Mouse (Mus musculus) midbrain, embryonic 11.5 days (tissue): ENCODE data around the gene Popdc3. TPM values are rescaled to one million over a fixed set of nuclear protein-coding genes. Genes with fewer than 3 reads are reported as not detected.
A peak's percentile ranks its signal among the peaks of the same experiment; 100 is the strongest.
"Not testable (repeated sequence)": the region's sequence is repeated elsewhere in the genome, so short reads cannot be mapped to it uniquely, and the experiment has no call there.

Experiments used
- ATAC-seq: fragments of 200-750 bp; cut with Nextera tagmentation; 2 replicates; pipeline ENCODE4 v1.8.0; 2017; ENCODE audit warnings: moderate TSS enrichment, moderate library complexity; ENCODE audit not compliant: low FRiP score
- DNase-seq: peaks from one replicate; pipeline ENCODE4 v3.0.0; 2015; ENCODE audit warnings: low spot score; ENCODE audit errors: missing footprints
- H3K27ac ChIP-seq: fragments of 300-500 bp; sonication (generic); 2 replicates; pipeline ENCODE4 v1.5.1; 2014; ENCODE audit warnings: low read depth, low read length
- H3K27me3 ChIP-seq: fragments of 300-500 bp; sonication (generic); 2 replicates; pipeline ENCODE4 v1.6.1; 2014; ENCODE audit warnings: mild to moderate bottlenecking, low read length, moderate library complexity, mixed read lengths; ENCODE audit not compliant: control insufficient read depth, insufficient read depth
- H3K36me3 ChIP-seq: fragments of 300-500 bp; sonication (generic); 2 replicates; pipeline ENCODE4 v1.6.1; 2014; ENCODE audit warnings: mild to moderate bottlenecking, low read length, moderate library complexity, mixed read lengths; ENCODE audit not compliant: control insufficient read depth, insufficient read depth
- H3K4me1 ChIP-seq: fragments of 300-500 bp; sonication (generic); 2 replicates; pipeline ENCODE4 v1.6.1; 2014; ENCODE audit warnings: low read length; ENCODE audit not compliant: control insufficient read depth, insufficient read depth
- H3K4me2 ChIP-seq: fragments of 300-500 bp; sonication (generic); 2 replicates; pipeline ENCODE4 v1.6.1; 2014; ENCODE audit warnings: mild to moderate bottlenecking, moderate library complexity
- H3K4me3 ChIP-seq: fragments of 300-500 bp; sonication (generic); 2 replicates; pipeline ENCODE4 v1.5.1; 2014; ENCODE audit warnings: low read depth, low read length
- H3K9ac ChIP-seq: fragments of 300-500 bp; sonication (generic); 2 replicates; pipeline ENCODE4 v1.6.1; 2014; ENCODE audit warnings: low read length
- H3K9me3 ChIP-seq: fragments of 300-500 bp; sonication (generic); 2 replicates; pipeline ENCODE4 v1.6.1; 2016; ENCODE audit warnings: low read length; ENCODE audit not compliant: control insufficient read depth
- WGBS: fragments of 180-500 bp; shearing (Covaris S2); extraction: QIAGEN DNeasy Blood & Tissue Kit; methylation state at CpG from one replicate; pipeline ENCODE4 v1.1.7; 2014; 5-methylcytosine and 5-hydroxymethylcytosine counted together
- polyA plus RNA-seq: library from polyadenylated mRNA; unstranded; fragments of >200 nt; fragmentation: Nextera tagmentation; extraction: Ambion mirVana; gene quantifications from 2 replicates; pipeline ENCODE4 v1.2.1, GENCODE M21; 2014

Gene Popdc3
- 0.19 and 0.22 TPM in 2 replicates for polyA plus RNA-seq

GRCm38 (mm10) chr10:45177798-45178197, at the start of gene Popdc3:
Popdc3 (plus strand) TSS chr10:45178098.
- 100% methylated on average over 1 of the region's 5 CpGs for WGBS

DNA sequence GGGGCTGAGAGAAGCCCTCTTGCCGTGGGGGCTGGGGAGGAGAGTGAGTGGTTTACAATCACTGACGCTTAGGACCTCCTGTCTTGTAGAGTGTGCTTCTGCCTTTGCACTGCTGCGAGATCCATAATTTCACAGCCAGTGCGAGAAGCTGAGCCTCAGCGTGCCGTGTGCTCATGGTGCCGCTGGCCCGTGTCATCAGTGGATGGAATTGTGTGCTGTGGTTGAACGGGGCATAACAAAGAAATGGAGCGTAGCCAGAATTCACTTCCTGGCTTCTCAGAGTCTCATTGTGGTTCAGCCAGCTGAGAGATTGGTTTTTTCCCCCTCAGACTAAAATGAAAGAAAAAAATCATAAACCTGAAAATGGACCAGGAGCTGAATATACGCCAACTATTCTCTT, 48.8 kb upstream of the Popdc3 start:
- no peak overlapping the region for H3K9ac ChIP-seq
- no peak overlapping the region for H3K4me2 ChIP-seq
- H3K36me3 ChIP-seq: no peaks in the 10 kb centered on the region; the same call in 1 of the 2 replicates
- no peaks in the 10 kb centered on the region for H3K9me3 ChIP-seq
- H3K4me1 ChIP-seq: no peaks in the 10 kb centered on the region
- no peak for DNase-seq
- WGBS: 82% methylated on average over 11 of the region's 11 CpGs
- 0 out of 2 replicates have a peak overlapping the region, but pooled peaks have one; percentile 30 for H3K27ac ChIP-seq
- H3K4me3 ChIP-seq: no peak overlapping the region
- 0 out of 2 replicates have a peak, but pooled peaks have one; percentile 35 for ATAC-seq
- H3K27me3 ChIP-seq: no peaks in the 10 kb centered on the region

More at GRCm38 (mm10) chr10:45177798-45178197, at the start of gene Popdc3:
- not testable (repeated sequence) for H3K4me1 ChIP-seq, ATAC-seq, H3K36me3 ChIP-seq, H3K9me3 ChIP-seq, H3K27me3 ChIP-seq, DNase-seq, H3K9ac ChIP-seq, H3K27ac ChIP-seq, H3K4me2 ChIP-seq, H3K4me3 ChIP-seq

DNA sequence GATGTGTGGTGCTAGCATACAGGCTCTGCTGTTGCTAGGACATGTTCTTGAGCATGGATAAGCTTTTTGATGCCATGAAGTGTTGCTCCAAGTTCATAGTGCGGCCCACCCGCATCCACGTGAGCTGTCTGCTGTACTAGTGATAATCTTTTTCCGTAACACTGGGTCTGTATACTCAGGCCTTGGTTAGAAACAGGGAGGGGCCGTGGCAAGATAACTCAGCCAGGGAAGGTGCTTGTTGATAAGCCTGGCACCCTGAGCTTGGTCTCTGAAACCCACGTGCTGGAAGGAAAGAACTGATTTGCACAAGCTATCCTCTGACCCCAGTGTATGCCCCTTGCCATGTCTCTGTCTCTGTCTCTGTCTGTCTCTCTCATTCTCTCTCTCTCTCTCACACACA, 47.9 kb upstream of the Popdc3 start:
- no peak for ATAC-seq
- no peaks in the 10 kb centered on the region for H3K27me3 ChIP-seq
- no peak overlapping the region for H3K4me3 ChIP-seq
- no peak for DNase-seq
- 92% methylated on average over 6 of the region's 6 CpGs for WGBS
- no peaks in the 10 kb centered on the region for H3K9me3 ChIP-seq
- no peaks in the 10 kb centered on the region; the same call in 1 of the 2 replicates for H3K36me3 ChIP-seq
- H3K4me2 ChIP-seq: no peak overlapping the region
- H3K27ac ChIP-seq: no peak overlapping the region
- H3K9ac ChIP-seq: no peak overlapping the region
- H3K4me1 ChIP-seq: no peaks in the 10 kb centered on the region

GRCm38 (mm10) chr10:45132371-45132770, 45.5 kb upstream of the Popdc3 start:
- Histone ChIP-seq H3K9ac (no peak overlapping the region), H3K4me3 (no peak overlapping the region), H3K4me1 (no peaks in the 10 kb centered on the region), H3K27me3 (no peaks in the 10 kb centered on the region), H3K27ac (no peak overlapping the region), H3K9me3 (no peaks in the 10 kb centered on the region), H3K36me3 (no peaks in the 10 kb centered on the region), H3K4me2 (no peak overlapping the region)
- 82% methylated on average over 4 of the region's 4 CpGs for WGBS
- ATAC-seq (no peak), DNase-seq (no peak)

DNA sequence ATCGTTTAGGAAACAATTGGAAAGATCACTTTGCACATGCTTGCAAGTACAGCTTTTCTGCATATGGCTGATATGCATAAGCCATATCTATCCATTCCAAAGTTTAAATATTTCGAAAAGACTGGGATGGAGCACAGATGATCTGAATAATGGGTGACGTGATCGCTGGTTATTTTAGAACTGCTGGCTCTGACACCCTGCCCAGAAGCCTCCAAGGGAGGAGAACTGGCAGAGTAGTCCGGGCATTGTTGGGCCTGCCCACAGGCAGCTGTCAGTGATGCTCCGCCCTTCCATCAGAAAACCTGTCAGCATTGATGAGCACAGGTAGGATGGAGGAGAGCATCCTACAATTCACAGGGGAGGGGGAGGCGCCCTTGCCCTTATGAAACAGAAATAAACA, 41.1 kb upstream of the Popdc3 start:
- DNase-seq: no peak
- Histone ChIP-seq H3K9me3 (no peaks in the 10 kb centered on the region), H3K4me3 (no peak overlapping the region), H3K27me3 (no peaks in the 10 kb centered on the region), H3K36me3 (no peaks in the 10 kb centered on the region), H3K4me2 (no peak overlapping the region), H3K27ac (no peak overlapping the region), H3K4me1 (no peaks in the 10 kb centered on the region), H3K9ac (no peak overlapping the region)
- 90% methylated on average over 7 of the region's 7 CpGs for WGBS
- ATAC-seq: no peak

GRCm38 (mm10) chr10:45139910-45140309, 38.0 kb upstream of the Popdc3 start:
- no peak for DNase-seq
- no peak overlapping the region for H3K9ac ChIP-seq
- H3K4me2 ChIP-seq: no peak overlapping the region
- H3K4me3 ChIP-seq: no peak overlapping the region
- WGBS: 71% methylated on average over 4 of the region's 4 CpGs
- H3K27ac ChIP-seq: no peak overlapping the region
- no peaks in the 10 kb centered on the region for H3K36me3 ChIP-seq
- ATAC-seq: no peak
- no peaks in the 10 kb centered on the region for H3K4me1 ChIP-seq
- no peaks in the 10 kb centered on the region for H3K27me3 ChIP-seq
- H3K9me3 ChIP-seq: no peaks in the 10 kb centered on the region

- no peaks in the 10 kb centered on the region for H3K27me3 ChIP-seq
- H3K27ac ChIP-seq: no peak overlapping the region
- ATAC-seq: no peak
- H3K4me1 ChIP-seq: no peaks in the 10 kb centered on the region
- DNase-seq: no peak
- no peak overlapping the region for H3K4me2 ChIP-seq
- no peak overlapping the region for H3K9ac ChIP-seq
- 96% methylated on average over 7 of the region's 7 CpGs for WGBS
- H3K36me3 ChIP-seq: no peaks in the 10 kb centered on the region
- no peak overlapping the region for H3K4me3 ChIP-seq
- no peaks in the 10 kb centered on the region for H3K9me3 ChIP-seq
Observed at GRCm38 (mm10) chr10:45140474-45141212, 37.3 kb upstream of the Popdc3 start.

GRCm38 (mm10) chr10:45142359-45142758, 35.5 kb upstream of the Popdc3 start:
- no peaks in the 10 kb centered on the region for H3K27me3 ChIP-seq
- H3K4me1 ChIP-seq: peaks cover 14% of the 10 kb centered on the region
- WGBS: 92% methylated on average over 5 of the region's 5 CpGs
- H3K27ac ChIP-seq: no peak overlapping the region
- no peak overlapping the region for H3K4me3 ChIP-seq
- no peak overlapping the region for H3K9ac ChIP-seq
- no peaks in the 10 kb centered on the region for H3K36me3 ChIP-seq
- H3K4me2 ChIP-seq: no peak overlapping the region
- H3K9me3 ChIP-seq: no peaks in the 10 kb centered on the region
- DNase-seq (no peak), ATAC-seq (no peak)

- no peaks in the 10 kb centered on the region for H3K27me3 ChIP-seq
- H3K4me3 ChIP-seq: no peak overlapping the region
- peaks cover 18% of the 10 kb centered on the region for H3K4me1 ChIP-seq
- ATAC-seq (no peak), DNase-seq (no peak)
- H3K36me3 ChIP-seq: no peaks in the 10 kb centered on the region
- 88% methylated on average over 6 of the region's 6 CpGs for WGBS
- H3K9ac ChIP-seq: no peak overlapping the region
- H3K9me3 ChIP-seq: no peaks in the 10 kb centered on the region
- H3K27ac ChIP-seq: no peak overlapping the region
- no peak overlapping the region for H3K4me2 ChIP-seq
Observed at GRCm38 (mm10) chr10:45144038-45144817, 33.7 kb upstream of the Popdc3 start.
